Mouse (Mus musculus) liver, embryonic 11.5 days (tissue): Measurements from ENCODE around the gene Arhgap30. TPM values are rescaled to one million over a fixed set of nuclear protein-coding genes. Genes with fewer than 3 reads are reported as not detected.

Experiments used
- ATAC-seq: fragments of 200-750 bp; cut with Nextera tagmentation; replicated peaks from 2 replicates; pipeline ENCODE4 v1.8.0; 2017; ENCODE audit warnings: moderate number of reproducible peaks, mild to moderate bottlenecking, moderate TSS enrichment, moderate library complexity; ENCODE audit not compliant: low FRiP score
- DNase-seq: peaks from one replicate; pipeline ENCODE4 v3.0.0-alpha.2; 2017; ENCODE audit warnings: low spot score
- H3K27ac ChIP-seq: fragments of 300-500 bp; sonication (generic); 2 replicates; pipeline ENCODE4 v1.5.1; 2014; ENCODE audit warnings: mild to moderate bottlenecking, low read depth, low read length, control low read depth
- H3K27me3 ChIP-seq: fragments of 300-500 bp; sonication (generic); replicated peaks from 2 replicates; pipeline ENCODE4 v1.6.1; 2014; ENCODE audit warnings: low read length, mixed read lengths; ENCODE audit not compliant: control insufficient read depth, insufficient read depth
- H3K36me3 ChIP-seq: fragments of 300-500 bp; sonication (generic); 2 replicates; pipeline ENCODE4 v1.6.1; 2014; ENCODE audit warnings: mild to moderate bottlenecking, low read length, moderate library complexity, mixed read lengths; ENCODE audit not compliant: control insufficient read depth, insufficient read depth
- H3K4me1 ChIP-seq: fragments of 300-500 bp; sonication (generic); replicated peaks from 2 replicates; pipeline ENCODE4 v1.6.1; 2014; ENCODE audit warnings: low read length, mixed read lengths; ENCODE audit not compliant: control insufficient read depth, insufficient read depth
- H3K4me2 ChIP-seq: fragments of 300-500 bp; sonication (generic); 2 replicates; pipeline ENCODE4 v1.6.1; 2014; ENCODE audit warnings: mild to moderate bottlenecking, control low read depth, moderate library complexity
- H3K4me3 ChIP-seq: fragments of 300-500 bp; sonication (generic); 2 replicates; pipeline ENCODE4 v1.5.1; 2014; ENCODE audit warnings: low read depth, low read length, control low read depth
- H3K9ac ChIP-seq: fragments of 300-500 bp; sonication (generic); 2 replicates; pipeline ENCODE4 v1.6.1; 2014; ENCODE audit warnings: low read depth, low read length, control low read depth
- H3K9me3 ChIP-seq: fragments of 300-500 bp; sonication (generic); 2 replicates; pipeline ENCODE4 v1.6.1; 2016; ENCODE audit warnings: low read length, inconsistent platforms, mixed read lengths; ENCODE audit not compliant: control insufficient read depth
- WGBS: fragments of 180-500 bp; shearing (Covaris S2); extraction: QIAGEN DNeasy Blood & Tissue Kit; methylation state at CpG from one replicate; pipeline ENCODE4 v1.1.7; 2014; 5-methylcytosine and 5-hydroxymethylcytosine counted together
- polyA plus RNA-seq: library from polyadenylated mRNA; unstranded; fragments of >200 nt; fragmentation: Nextera tagmentation; extraction: Ambion mirVana; gene quantifications from 2 replicates; pipeline ENCODE4 v1.2.1, GENCODE M21; 2014

Gene Arhgap30
- polyA plus RNA-seq, 1 experiment from 2014 or later: 3.5 TPM

GRCm38 (mm10) chr1:171349210-171349609 is 39.5 kb upstream of the Arhgap30 start:
- no peak overlapping the region for H3K9ac ChIP-seq
- H3K4me1 ChIP-seq: peaks cover 8% of the 10 kb centered on the region
- no peak overlapping the region for H3K4me3 ChIP-seq
- H3K4me2 ChIP-seq: no peak overlapping the region
- H3K27me3 ChIP-seq: no peaks in the 10 kb centered on the region
- 83% methylated on average over 2 of the region's 2 CpGs for WGBS
- H3K9me3 ChIP-seq: no peaks in the 10 kb centered on the region
- H3K27ac ChIP-seq: no peak overlapping the region
- DNase-seq (no peak), ATAC-seq (no peak)
- H3K36me3 ChIP-seq: no peaks in the 10 kb centered on the region

- peaks cover 13% of the 10 kb centered on the region; the same call in 1 of the 2 replicates for H3K36me3 ChIP-seq
- H3K27ac ChIP-seq: no peak overlapping the region
- H3K9me3 ChIP-seq: no peaks in the 10 kb centered on the region
- 76% methylated on average over 5 of the region's 5 CpGs for WGBS
- ATAC-seq (no peak), DNase-seq (no peak)
- H3K4me1 ChIP-seq: peaks cover 6% of the 10 kb centered on the region
- no peak overlapping the region for H3K9ac ChIP-seq
- no peak overlapping the region for H3K4me3 ChIP-seq
- no peaks in the 10 kb centered on the region for H3K27me3 ChIP-seq
- no peak overlapping the region for H3K4me2 ChIP-seq
These were observed 32.9 kb upstream of the Arhgap30 start for GRCm38 (mm10) chr1:171355812-171356340.

GRCm38 (mm10) chr1:171356814-171357213 is 31.9 kb upstream of the Arhgap30 start:
- H3K4me2 ChIP-seq: no peak overlapping the region
- DNase-seq: no peak
- ATAC-seq: no peak
- peaks cover 11% of the 10 kb centered on the region for H3K4me1 ChIP-seq
- peaks cover 13% of the 10 kb centered on the region; the same call in 1 of the 2 replicates for H3K36me3 ChIP-seq
- H3K27ac ChIP-seq: no peak overlapping the region
- H3K27me3 ChIP-seq: no peaks in the 10 kb centered on the region
- H3K9ac ChIP-seq: no peak overlapping the region
- WGBS: 86% methylated on average over 2 of the region's 2 CpGs
- no peak overlapping the region for H3K4me3 ChIP-seq
- no peaks in the 10 kb centered on the region for H3K9me3 ChIP-seq

GRCm38 (mm10) chr1:171358421-171358820 is 30.3 kb upstream of the Arhgap30 start:
- H3K4me2 ChIP-seq: no peak overlapping the region
- DNase-seq (no peak), ATAC-seq (no peak)
- no peak overlapping the region for H3K9ac ChIP-seq
- H3K27me3 ChIP-seq: no peaks in the 10 kb centered on the region
- H3K27ac ChIP-seq: no peak overlapping the region
- H3K4me3 ChIP-seq: no peak overlapping the region
- peaks cover 13% of the 10 kb centered on the region; the same call in 1 of the 2 replicates for H3K36me3 ChIP-seq
- H3K4me1 ChIP-seq: peaks cover 11% of the 10 kb centered on the region
- H3K9me3 ChIP-seq: no peaks in the 10 kb centered on the region
- 68% methylated on average over 4 of the region's 4 CpGs for WGBS

DNA sequence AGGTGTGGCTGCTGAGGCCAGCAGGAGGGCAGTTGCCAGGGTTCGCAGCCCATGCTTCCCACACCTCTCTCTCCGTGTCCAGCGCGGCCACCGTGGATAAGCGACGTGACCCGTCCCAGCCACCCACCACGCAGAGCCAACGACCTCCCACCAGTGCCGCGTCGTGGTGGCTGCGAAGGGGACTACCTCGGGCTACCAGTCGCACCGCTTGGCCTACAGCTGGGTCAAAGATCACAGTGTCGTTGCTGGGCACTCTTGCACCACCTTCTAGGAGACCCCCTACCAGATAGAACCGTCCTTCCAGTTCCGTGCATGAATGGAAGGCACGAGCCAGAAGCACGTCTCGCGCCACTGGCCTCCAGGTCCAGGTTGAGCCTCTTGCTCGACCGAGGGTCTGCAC is 28.5 kb upstream of the Arhgap30 start:
- H3K9me3 ChIP-seq: no peaks in the 10 kb centered on the region
- ATAC-seq (no peak), DNase-seq (no peak)
- H3K9ac ChIP-seq: peak overlapping the region; percentile 59
- no peak overlapping the region for H3K27ac ChIP-seq
- H3K27me3 ChIP-seq: no peaks in the 10 kb centered on the region
- whole genome bisulfite sequencing: 19% methylated on average over 26 of the region's 26 CpGs
- H3K4me1 ChIP-seq: peaks cover 11% of the 10 kb centered on the region
- peak overlapping the region; percentile 54 for H3K4me3 ChIP-seq
- H3K4me2 ChIP-seq: peak overlapping the region; percentile 91
- peaks cover 13% of the 10 kb centered on the region; the same call in 1 of the 2 replicates for H3K36me3 ChIP-seq

DNA sequence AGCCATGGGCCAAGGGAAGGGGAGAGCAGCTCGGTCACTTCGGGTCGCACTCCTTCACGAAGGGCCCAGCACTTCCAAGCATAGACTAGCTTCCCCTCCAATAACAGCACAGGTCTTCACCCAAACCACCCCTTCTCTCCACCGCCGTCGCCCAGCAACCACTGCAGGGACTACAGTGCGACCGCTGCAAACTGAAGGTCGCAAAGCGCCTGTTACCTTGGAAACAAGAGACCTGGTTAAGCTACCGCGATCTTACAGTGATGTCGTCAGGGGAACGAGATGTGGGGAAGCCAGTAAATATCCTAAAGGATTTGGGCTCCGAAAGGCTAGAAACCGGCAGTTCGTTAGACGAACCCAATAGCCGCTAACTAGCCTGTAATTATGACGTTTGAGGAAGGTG is 28.1 kb upstream of the Arhgap30 start, which contains the start of gene Klhdc9:
TSS of gene Klhdc9 (minus strand) at position 143 of the 400 bp plus-strand sequence.
- Histone ChIP-seq H3K4me2 (peak within 1 kb of the TSS; percentile 91), H3K9me3 (no peaks in the 10 kb centered on the region), H3K27me3 (no peaks in the 10 kb centered on the region), H3K9ac (peak within 1 kb of the TSS; percentile 59), H3K27ac (0 out of 2 replicates have a peak within 1 kb of the TSS, but pooled peaks have one; percentile 4), H3K4me3 (peak within 1 kb of the TSS; percentile 54), H3K4me1 (peaks cover 11% of the 10 kb centered on the region), H3K36me3 (peaks cover 13% of the 10 kb centered on the region; the same call in 1 of the 2 replicates)
- DNase-seq (peak; percentile 81), ATAC-seq (peak; percentile 90)
- WGBS: 2% methylated on average over 21 of the region's 21 CpGs

- no peaks in the 10 kb centered on the region for H3K9me3 ChIP-seq
- peak overlapping the region; percentile 91 for H3K4me2 ChIP-seq
- ATAC-seq (peak; percentile 69), DNase-seq (no peak)
- peak overlapping the region; percentile 59 for H3K9ac ChIP-seq
- WGBS: 34% methylated on average over 16 of the region's 16 CpGs
- H3K27ac ChIP-seq: 0 out of 2 replicates have a peak overlapping the region, but pooled peaks have one; percentile 4
- H3K27me3 ChIP-seq: no peaks in the 10 kb centered on the region
- peak overlapping the region; percentile 54 for H3K4me3 ChIP-seq
- peaks cover 11% of the 10 kb centered on the region for H3K4me1 ChIP-seq
- H3K36me3 ChIP-seq: peaks cover 12% of the 10 kb centered on the region; the same call in 1 of the 2 replicates
These were observed 27.3 kb upstream of the Arhgap30 start for GRCm38 (mm10) chr1:171361106-171362103.

DNA sequence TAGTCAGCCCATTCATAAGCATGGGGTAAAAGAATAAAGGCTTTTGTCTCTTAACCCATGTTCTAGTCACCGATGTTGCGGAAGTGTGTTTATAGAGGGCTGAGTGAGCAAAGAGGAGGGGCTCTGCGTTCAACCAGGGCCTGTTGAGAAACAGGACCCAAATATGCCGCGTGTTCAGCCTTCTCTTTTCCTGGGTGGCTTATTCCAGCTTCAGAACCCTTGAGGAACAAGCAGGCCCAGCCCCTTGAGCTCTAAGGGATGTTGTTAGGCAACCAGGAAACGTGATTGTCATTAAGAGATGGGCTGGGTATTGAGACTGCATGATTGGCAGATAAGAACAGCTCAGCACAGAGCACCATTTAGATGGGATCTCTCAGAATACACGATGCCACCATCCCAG is 22.8 kb upstream of the Arhgap30 start:
- no peak overlapping the region for H3K9ac ChIP-seq
- no peak overlapping the region for H3K4me2 ChIP-seq
- no peaks in the 10 kb centered on the region for H3K36me3 ChIP-seq
- no peak for DNase-seq
- H3K4me3 ChIP-seq: no peak overlapping the region
- no peak overlapping the region for H3K27ac ChIP-seq
- peaks cover 5% of the 10 kb centered on the region; the same call in 1 of the 2 replicates for H3K4me1 ChIP-seq
- no peaks in the 10 kb centered on the region for H3K9me3 ChIP-seq
- 62% methylated on average over 7 of the region's 7 CpGs for WGBS
- ATAC-seq: no peak
- H3K27me3 ChIP-seq: no peaks in the 10 kb centered on the region
